Mouse (Mus musculus): Measurements from ENCODE around the gene Phb.

DNA sequence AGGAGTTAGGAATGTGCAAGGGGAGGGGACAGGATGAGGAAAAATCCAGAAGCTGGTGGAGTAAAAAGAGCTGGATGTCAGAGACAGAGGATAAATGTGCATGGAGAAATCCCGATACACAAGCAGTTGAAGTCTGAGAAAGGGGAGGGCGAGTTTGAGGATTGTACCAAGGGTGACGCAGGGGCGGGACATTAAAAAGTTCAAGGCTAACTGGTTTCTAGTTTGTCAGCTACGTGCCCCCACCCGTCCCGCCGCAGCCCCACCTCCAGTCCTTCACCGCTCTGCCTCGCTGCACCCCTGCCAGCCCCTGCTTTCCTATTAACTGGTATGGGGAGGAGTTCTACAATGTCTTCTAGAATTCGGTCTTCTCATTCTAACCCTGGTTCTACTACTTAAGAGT, 420 bp downstream of the Phb start:
- TF ChIP-seq CTCF (IDR thresholded peaks at IDR 0.05; ENCODE audit: low read depth) (no peak), EP300 (IDR thresholded peaks at IDR 0.05; ENCODE audit: low read depth) (0 out of 2 replicates have a peak, but pooled peaks have one; percentile 11)
